Mouse (Mus musculus): ENCODE results near the gene Rap1gap2.
A peak's percentile ranks its signal among the peaks of the same experiment; 100 is the strongest.

Gene Rap1gap2

GRCm38 (mm10) chr11:74610545-74611176, at the start of gene Rap1gap2:
Rap1gap2 (minus strand) TSS chr11:74610915.
- peak in 1 of 2 experiments; percentile 21 for DNase-seq

DNA sequence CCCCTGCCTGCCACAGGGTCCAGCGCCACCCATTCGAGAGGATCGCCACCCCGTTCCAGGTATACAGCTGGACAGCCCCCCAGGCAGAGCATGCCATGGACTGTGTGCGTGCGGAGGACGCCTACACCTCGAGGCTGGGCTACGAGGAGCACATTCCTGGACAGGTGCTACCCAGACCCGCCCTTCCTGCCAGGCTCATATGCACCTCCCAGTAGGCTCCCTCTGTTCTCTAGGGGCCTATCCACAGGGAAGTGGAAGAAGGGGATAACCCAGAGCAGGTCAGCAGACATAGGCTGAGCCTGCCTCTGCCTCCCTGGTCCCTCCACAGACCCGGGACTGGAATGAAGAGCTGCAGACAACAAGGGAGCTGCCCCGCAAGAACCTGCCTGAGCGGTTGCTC, 49.6 kb upstream of the Rap1gap2 start:
- DNase-seq: no peak

GRCm38 (mm10) chr11:74655941-74656340, 45.2 kb upstream of the Rap1gap2 start:
- no peak for DNase-seq

DNA sequence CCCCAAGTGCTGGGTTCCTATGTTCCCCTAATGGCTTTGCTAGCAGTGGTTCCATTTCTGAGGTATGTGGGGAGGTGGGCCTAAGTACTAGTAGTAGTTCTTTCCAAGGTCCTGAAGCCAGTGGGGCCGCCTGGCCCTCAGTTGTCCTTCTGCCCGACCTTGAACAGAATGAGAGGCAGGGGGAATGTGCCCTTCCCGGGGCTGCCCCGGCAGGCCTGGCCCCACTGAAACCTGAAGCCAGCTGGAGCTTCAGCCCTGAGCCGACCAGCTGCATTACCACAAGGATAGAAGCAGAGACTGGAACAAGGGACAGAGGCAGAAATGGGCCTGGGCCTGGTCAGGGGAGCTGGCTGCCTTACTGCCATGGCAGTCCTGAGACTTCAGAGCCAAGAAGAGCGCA, 42.7 kb upstream of the Rap1gap2 start:
- DNase-seq: no peak

GRCm38 (mm10) chr11:74652791-74653191, 42.1 kb upstream of the Rap1gap2 start:
- peak; percentile 43 to 47 for DNase-seq

- DNase-seq: no peak
Observed at GRCm38 (mm10) chr11:74650576-74651100, 39.9 kb upstream of the Rap1gap2 start.

GRCm38 (mm10) chr11:74649647-74650551, 39.2 kb upstream of the Rap1gap2 start:
- DNase-seq: peak in 1 of 2 experiments; percentile 48

DNA sequence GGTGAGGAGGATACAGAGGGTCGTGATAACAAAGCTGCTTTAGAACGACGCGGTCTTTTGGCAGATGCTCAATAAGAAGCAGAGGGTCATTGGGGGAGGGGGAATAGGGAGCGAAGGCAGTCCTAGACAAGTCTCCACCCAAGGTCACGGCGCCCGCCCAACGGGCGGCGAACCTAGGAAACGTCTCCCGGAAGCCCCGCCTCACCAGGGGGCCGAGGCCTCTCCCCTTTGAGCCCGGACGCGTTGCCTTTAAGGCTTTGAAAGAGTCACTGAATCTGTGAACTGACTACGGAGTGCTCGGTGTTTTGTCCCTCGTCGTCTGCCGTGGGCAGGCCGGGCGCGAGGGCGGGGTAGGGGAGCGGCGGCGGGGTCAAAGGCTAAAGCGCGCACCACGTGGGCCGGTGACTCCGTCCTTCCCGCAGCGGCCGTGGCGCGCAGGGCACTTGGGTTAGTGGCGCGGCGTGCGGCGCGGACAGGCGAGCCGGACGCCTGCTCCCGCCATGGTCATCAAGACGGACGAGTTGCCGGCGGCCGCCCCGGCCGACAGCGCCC, 38.5 kb upstream of the Rap1gap2 start, which contains the start of gene Cluh:
Cluh (plus strand) TSS at position 401 of the 552 bp plus-strand sequence.
- DNase-seq: peak; percentile 99

DNA sequence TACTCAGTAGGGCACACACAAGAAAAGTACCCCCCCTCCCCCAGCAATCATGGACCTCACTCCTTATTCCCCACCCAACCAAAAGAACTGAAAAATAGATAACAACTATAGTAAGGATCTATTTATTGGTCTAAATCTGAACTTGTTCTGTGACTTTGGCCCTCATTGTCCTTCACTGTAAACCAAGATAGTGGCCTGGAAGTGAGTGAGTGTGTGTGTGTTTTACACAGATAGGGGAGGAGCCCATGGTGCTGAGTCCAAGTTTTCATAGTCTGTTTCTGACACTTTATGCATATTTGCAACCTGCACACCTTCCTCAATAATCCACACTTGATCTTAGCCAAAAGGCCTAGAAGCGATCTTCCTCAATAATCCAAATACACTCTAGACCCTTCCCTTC, 38.0 kb upstream of the Rap1gap2 start:
- DNase-seq: no peak

DNA sequence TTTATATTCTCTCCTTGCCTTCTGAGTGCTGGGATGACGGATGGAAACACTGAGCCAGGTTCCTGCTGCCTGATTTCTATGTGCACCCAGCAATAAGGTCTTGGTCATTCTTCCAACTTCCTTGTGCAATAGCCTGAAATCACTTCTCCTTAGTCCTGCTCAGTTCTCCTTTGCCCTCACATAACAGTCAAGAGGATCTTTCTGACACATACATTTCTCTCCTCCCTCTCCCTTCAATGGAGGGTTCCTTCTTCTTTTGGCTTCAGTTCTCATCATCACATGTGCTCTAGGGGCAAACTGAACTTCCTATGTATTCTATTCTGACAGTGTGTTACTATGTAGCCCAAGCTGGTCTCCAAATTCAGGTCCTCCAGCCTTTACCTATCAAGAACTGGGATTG, 37.3 kb upstream of the Rap1gap2 start:
- DNase-seq: no peak

- DNase-seq: no peak
Observed at GRCm38 (mm10) chr11:74639628-74640027, 28.9 kb upstream of the Rap1gap2 start.

GRCm38 (mm10) chr11:74638791-74639411, 28.2 kb upstream of the Rap1gap2 start:
- DNase-seq: no peak

DNA sequence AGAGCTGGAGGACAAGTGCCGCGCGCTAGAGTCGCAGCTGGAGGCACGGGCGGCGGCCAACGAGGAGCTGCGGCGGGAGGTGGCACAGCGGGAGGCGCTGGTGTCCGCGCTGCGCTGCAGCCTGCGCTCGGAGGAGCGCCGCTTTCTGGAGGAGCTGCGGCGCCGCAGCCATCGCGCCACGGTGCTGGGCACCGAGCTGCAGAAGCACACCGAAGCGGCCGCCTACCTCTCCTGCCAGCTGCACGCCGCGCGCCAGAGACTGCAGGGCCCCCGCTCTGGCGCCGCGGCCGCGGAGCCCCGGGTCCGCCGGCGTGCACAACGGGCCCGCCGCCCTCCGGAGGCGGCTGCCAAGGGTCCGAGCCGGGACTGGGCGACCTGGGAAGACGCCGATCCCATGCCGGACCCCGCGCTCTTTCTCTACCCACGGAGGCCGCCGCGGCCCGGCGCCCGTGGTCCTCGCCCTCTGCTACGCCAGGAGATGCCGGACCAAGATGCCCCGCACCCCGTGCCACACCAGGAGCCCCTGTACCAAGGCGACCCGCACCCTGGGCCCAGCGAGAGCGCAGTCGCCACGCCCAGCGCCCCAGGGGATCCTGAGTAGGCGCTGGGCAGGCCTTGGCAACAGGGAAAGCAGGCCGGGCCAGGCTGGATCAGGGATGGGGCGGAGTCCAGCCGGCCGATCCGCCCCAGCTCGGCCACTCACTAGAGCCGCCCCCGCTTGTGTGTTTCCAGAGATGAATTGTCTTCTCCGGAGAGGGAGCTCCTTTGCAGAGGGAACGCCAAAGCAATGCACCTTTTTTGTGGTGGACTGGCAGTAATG, 27.5 kb upstream of the Rap1gap2 start:
- DNase-seq: peak; percentile 81 to 83

DNA sequence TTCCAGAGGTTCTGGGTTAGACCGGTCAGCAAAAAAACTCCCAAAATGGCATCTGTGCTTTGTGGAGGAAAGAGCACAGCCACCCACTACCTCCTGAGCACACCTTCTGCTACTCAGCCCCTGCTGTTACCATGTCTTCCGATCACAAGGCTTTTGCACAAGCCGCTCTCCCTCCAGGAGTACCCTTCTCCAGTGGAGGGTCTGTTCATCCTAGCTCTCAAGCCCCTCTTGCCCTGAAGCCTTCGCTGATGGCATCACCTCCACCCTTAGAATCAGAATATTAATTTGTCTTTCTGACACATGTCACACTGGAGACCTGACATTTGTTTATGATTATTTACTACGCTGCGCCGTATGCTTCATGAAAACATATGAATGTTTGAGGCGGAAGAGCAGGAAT, 26.8 kb upstream of the Rap1gap2 start:
- DNase-seq: no peak

DNA sequence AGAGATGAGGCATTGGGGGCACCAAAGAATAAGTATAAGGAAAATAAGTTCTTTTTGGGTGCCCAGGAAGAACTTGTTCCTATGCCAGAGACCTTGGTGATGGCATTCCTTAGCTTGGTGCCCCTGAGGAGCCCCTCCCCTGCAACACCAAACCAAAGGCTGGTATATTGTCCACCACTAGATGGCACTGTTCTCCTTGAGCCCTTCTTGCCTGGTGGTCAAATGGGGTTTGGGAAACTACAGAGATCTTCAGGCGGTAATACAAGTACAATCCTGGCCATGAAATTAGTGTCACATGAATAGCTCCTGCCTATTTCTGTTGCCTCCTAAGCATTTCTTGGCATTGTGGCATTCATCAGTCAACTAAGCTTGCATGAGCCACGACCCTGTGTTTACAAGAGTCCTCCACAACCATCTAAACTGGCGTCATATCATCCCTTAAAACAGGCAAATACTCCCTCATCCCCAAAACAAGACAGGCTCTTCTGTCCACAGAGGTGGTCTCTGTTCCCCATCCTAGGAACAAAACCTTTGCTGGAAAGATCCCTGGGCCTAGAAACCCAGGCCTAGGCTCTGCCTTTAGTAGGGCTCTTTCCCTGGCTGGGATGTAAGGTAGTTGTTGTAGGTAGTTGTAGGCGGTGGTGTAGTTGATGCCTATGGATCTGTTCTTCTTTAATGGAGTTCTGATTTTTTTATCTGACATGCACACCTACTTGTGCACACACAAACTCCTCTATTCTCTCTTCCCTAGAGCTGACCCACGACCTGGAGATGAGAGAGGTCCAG, 24.0 kb upstream of the Rap1gap2 start:
- DNase-seq: peak; percentile 62 to 76

GRCm38 (mm10) chr11:74631880-74632789, 21.4 kb upstream of the Rap1gap2 start:
- DNase-seq: no peak

DNA sequence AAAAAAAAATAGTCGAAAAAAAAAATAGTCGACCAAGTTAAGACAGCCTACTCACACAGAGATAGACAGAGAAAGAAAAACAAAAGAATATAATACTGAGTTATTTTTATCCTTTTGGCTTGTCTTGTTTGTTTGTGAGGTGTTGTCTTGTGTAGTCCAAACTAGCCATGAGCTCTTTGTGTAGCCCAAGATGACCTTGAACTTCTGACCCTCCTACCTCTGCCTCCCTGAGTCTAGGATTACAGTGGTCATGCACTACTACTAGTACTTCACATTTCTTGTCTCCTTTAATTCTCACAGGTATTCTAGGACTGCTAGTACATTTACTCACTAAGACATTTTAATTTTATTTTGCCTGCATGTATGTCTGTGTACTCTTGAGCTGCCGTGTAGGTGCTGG, 16.8 kb upstream of the Rap1gap2 start:
- DNase-seq: no peak

- DNase-seq: no peak
Observed at GRCm38 (mm10) chr11:74625333-74625732, 14.6 kb upstream of the Rap1gap2 start.

GRCm38 (mm10) chr11:74623693-74624092, 13.0 kb upstream of the Rap1gap2 start:
- peak in 1 of 2 experiments; percentile 26 for DNase-seq

Data from cerebellum, postnatal 36 days (tissue).